25 mouse cellular contexts compared by ENCODE assay signal in the genomic region with DNA sequence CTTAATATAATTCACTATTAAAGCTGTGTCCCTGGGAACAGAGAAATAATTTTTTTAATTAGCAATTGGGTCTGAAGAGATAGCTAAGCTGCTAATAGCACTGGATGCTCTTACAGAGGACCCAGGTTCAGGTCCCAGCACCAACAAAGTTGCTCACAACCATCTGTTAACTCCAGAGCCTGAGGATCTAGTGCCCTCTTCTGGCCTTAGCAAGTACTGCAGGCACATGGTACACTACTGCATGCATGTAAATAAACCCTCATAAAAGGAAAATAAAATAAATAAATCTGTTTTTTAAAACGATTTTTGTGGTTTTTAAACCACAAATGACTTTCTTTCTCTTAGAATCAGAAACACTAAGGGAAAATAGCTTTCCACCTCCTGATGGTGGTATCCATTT.
DNase-seq lines count a peak whose midpoint lies in the region; ATAC-seq and TF ChIP-seq lines count a peak whose summit lies in the region.
"Had no signal": no experiment of that assay in that cellular context is flagged by ENCODE, and none has a peak within 500 bp of the region (broad histone marks: within the 10 kb centered on the region; RNA-seq: fewer than 3 reads in every experiment).

No protein-coding gene starts in this region.

- no peak overlapping the region for H3K4me2 ChIP-seq in liver, embryonic 14.5 days (ENCODE audit: low read depth)
- H3K4me2 ChIP-seq in hindbrain, embryonic 14.5 days (replicated peaks) = no peak overlapping the region
- H3K4me2 ChIP-seq: embryonic facial prominence, embryonic 13.5 days; forebrain, embryonic 12.5 days; hindbrain, embryonic 12.5 days; intestine, embryonic 15.5 days; kidney, embryonic 15.5 days; liver, embryonic 11.5 days; lung, embryonic 15.5 days had no signal

- no peak overlapping the region for H3K27ac ChIP-seq in heart, adult 2 months
- no peak overlapping the region for H3K27ac ChIP-seq in liver, embryonic 14.5 days
- H3K27ac ChIP-seq in hindbrain, embryonic 14.5 days = no peak overlapping the region
- H3K27ac ChIP-seq: embryonic facial prominence, embryonic 13.5 days; forebrain, embryonic 12.5 days; hindbrain, embryonic 12.5 days; intestine, embryonic 15.5 days; kidney, embryonic 15.5 days; lung, embryonic 15.5 days had no signal

- no peak overlapping the region for H3K9ac ChIP-seq in heart, adult 2 months (ENCODE audit: low read depth, low read length)
- H3K9ac ChIP-seq in liver, embryonic 14.5 days (replicated peaks) = no peak overlapping the region
- no peak overlapping the region for H3K9ac ChIP-seq in hindbrain, embryonic 14.5 days
- H3K9ac ChIP-seq: embryonic facial prominence, embryonic 13.5 days; forebrain, embryonic 12.5 days; hindbrain, embryonic 12.5 days; intestine, embryonic 15.5 days; kidney, embryonic 15.5 days; lung, embryonic 15.5 days had no signal

- 39% methylated on average over 1 of the region's 1 CpGs for WGBS in heart, adult 2 months
- 24% methylated on average over 1 of the region's 1 CpGs for WGBS in liver, embryonic 14.5 days (ENCODE audit: insufficient replicate concordance)
- 81% methylated on average over 1 of the region's 1 CpGs for WGBS in hindbrain, embryonic 14.5 days

- peak; percentile 29 for TF ChIP-seq CTCF in heart, adult 2 months (IDR thresholded peaks at IDR 0.05)
- TF ChIP-seq CTCF in liver, embryonic 14.5 days (IDR thresholded peaks at IDR 0.05; ENCODE audit: low read depth) = peak; percentile 38; the same call in 1 of the 2 replicates
- TF ChIP-seq CTCF in E14TG2a.4 (conservative IDR thresholded peaks at IDR 0.05; ENCODE audit: low read length) = peak; percentile 65

- H3K9me3 ChIP-seq in liver, embryonic 14.5 days (ENCODE audit: control insufficient read depth, low read length) = peaks cover 2% of the 10 kb centered on the region; the same call in 1 of the 2 replicates
- peaks cover 9% of the 10 kb centered on the region for H3K9me3 ChIP-seq in E14TG2a.4 (ENCODE audit: low read length)
- H3K9me3 ChIP-seq in hindbrain, embryonic 14.5 days (ENCODE audit: control insufficient read depth, low read length) = 0 out of 2 replicates have a peak, but pooled peaks cover 8% of the 10 kb centered on the region
- H3K9me3 ChIP-seq: forebrain, embryonic 12.5 days; intestine, embryonic 15.5 days; kidney, embryonic 15.5 days; lung, embryonic 15.5 days had no signal

- no peak for TF ChIP-seq EP300 in heart, adult 2 months (IDR thresholded peaks at IDR 0.05; ENCODE audit: insufficient read depth, low read depth, low read length)
- TF ChIP-seq EP300 in liver, embryonic 14.5 days (IDR thresholded peaks at IDR 0.05; ENCODE audit: low read depth) = no peak

- TF ChIP-seq POLR2A in heart, adult 2 months (IDR thresholded peaks at IDR 0.05; ENCODE audit: insufficient read depth, low read depth, low read length) = no peak

- H3K4me3 ChIP-seq in heart, adult 2 months = no peak overlapping the region
- no peak overlapping the region for H3K4me3 ChIP-seq in liver, embryonic 14.5 days (ENCODE audit: insufficient read depth in 1 of 2, low read depth in 2 of 2, low read length in 2 of 2)
- H3K4me3 ChIP-seq in E14TG2a.4 (replicated peaks; ENCODE audit: low read length) = no peak overlapping the region
- no peak overlapping the region for H3K4me3 ChIP-seq in hindbrain, embryonic 14.5 days (replicated peaks; ENCODE audit: low read length)
- H3K4me3 ChIP-seq: embryonic facial prominence, embryonic 13.5 days; erythroblast, embryonic 14.5 days; forebrain, embryonic 12.5 days; hindbrain, embryonic 12.5 days; intestine, embryonic 15.5 days; kidney, embryonic 15.5 days; lung, embryonic 15.5 days; myocyte had no signal

- no peaks in the 10 kb centered on the region for H3K36me3 ChIP-seq in heart, adult 2 months (ENCODE audit: control insufficient read depth, insufficient read depth, low read length)
- H3K36me3 ChIP-seq in liver, embryonic 14.5 days (replicated peaks; ENCODE audit: control insufficient read depth, insufficient read depth, low read depth) = no peaks in the 10 kb centered on the region
- H3K36me3 ChIP-seq in E14TG2a.4 (ENCODE audit: insufficient read depth, low read length) = no peaks in the 10 kb centered on the region
- H3K36me3 ChIP-seq in hindbrain, embryonic 14.5 days (replicated peaks; ENCODE audit: control insufficient read depth, insufficient read depth) = no peaks in the 10 kb centered on the region
- H3K36me3 ChIP-seq: embryonic facial prominence, embryonic 13.5 days; forebrain, embryonic 12.5 days; G1E; hindbrain, embryonic 12.5 days; intestine, embryonic 15.5 days; kidney, embryonic 15.5 days; lung, embryonic 15.5 days had no signal

- no peaks in the 10 kb centered on the region for H3K79me2 ChIP-seq in heart, adult 2 months (replicated peaks; ENCODE audit: control insufficient read depth, insufficient read depth, low read length)

- DNase-seq in heart, adult 2 months = no peak
- no peak for DNase-seq in heart, adult 18-20 months
- DNase-seq in liver, embryonic 14.5 days (ENCODE audit: low read depth in 3 of 3, low spot score in 3 of 3) = no peak
- DNase-seq in liver (no peak), ZHBTc4 (ENCODE audit: low read depth, low spot score) (peak; percentile 25)
- DNase-seq in hindbrain, embryonic 14.5 days (ENCODE audit: low spot score) = no peak
- DNase-seq: adrenal gland, postnatal 10 days; cerebellum, adult 2 months; cerebellum, postnatal 36 days; embryo, embryonic 11 days; gastrocnemius, postnatal 14 days; lung, postnatal 4 days; midbrain, embryonic 14.5 days had no signal

- H3K27me3 ChIP-seq in heart, adult 2 months (ENCODE audit: control insufficient read depth, insufficient read depth, low read length) = no peaks in the 10 kb centered on the region
- no peaks in the 10 kb centered on the region for H3K27me3 ChIP-seq in liver, embryonic 14.5 days (ENCODE audit: control insufficient read depth, insufficient read depth, low read length)
- peaks cover 3% of the 10 kb centered on the region; the same call in 1 of the 2 replicates for H3K27me3 ChIP-seq in E14TG2a.4 (ENCODE audit: insufficient read depth, low read length)
- H3K27me3 ChIP-seq in hindbrain, embryonic 14.5 days (ENCODE audit: control insufficient read depth, insufficient read depth, low read length) = no peaks in the 10 kb centered on the region
- H3K27me3 ChIP-seq: embryonic facial prominence, embryonic 13.5 days; forebrain, embryonic 12.5 days; hindbrain, embryonic 12.5 days; intestine, embryonic 15.5 days; kidney, embryonic 15.5 days; lung, embryonic 15.5 days had no signal

- intact Hi-C loops in heart, adult 2 months (cut with DNase I) = no loop called here

- ATAC-seq in liver, embryonic 14.5 days (ENCODE audit: insufficient read depth) = no peak
- ATAC-seq in hindbrain, embryonic 14.5 days (ENCODE audit: low FRiP score) = no peak
- ATAC-seq: CD4-positive, CD25-positive, alpha-beta regulatory T cell, adult 4 months; intestine, embryonic 15.5 days had no signal

- no peaks in the 10 kb centered on the region for H3K4me1 ChIP-seq in heart, adult 2 months (ENCODE audit: control insufficient read depth, insufficient read depth, low read length)
- no peaks in the 10 kb centered on the region for H3K4me1 ChIP-seq in liver, embryonic 14.5 days (replicated peaks; ENCODE audit: control insufficient read depth in 2 of 2, insufficient read depth in 2 of 2, low read length in 1 of 2)
- no peaks in the 10 kb centered on the region for H3K4me1 ChIP-seq in E14TG2a.4 (replicated peaks; ENCODE audit: low read depth, low read length)
- H3K4me1 ChIP-seq in hindbrain, embryonic 14.5 days (replicated peaks; ENCODE audit: control insufficient read depth, insufficient read depth, low read length) = no peaks in the 10 kb centered on the region
- H3K4me1 ChIP-seq: embryonic facial prominence, embryonic 13.5 days; forebrain, embryonic 12.5 days; hindbrain, embryonic 12.5 days; intestine, embryonic 15.5 days; kidney, embryonic 15.5 days; lung, embryonic 15.5 days had no signal
